Mouse (Mus musculus): ENCODE measurements at regions not wholly inside any gene's neighbourhood (a gene's known extent, or its start where the extent isn't known, plus 50 kb on each side); places are given as distances from the start of the nearest gene placed in this dataset.

- TF ChIP-seq CTCF (IDR thresholded peaks at IDR 0.05; ENCODE audit: control insufficient read depth, insufficient read depth, insufficient read length) (no peak), FOSL1 (IDR thresholded peaks at IDR 0.05; ENCODE audit: insufficient read depth, low read length, poor library complexity, severe bottlenecking) (no peak), MYOG (IDR thresholded peaks at IDR 0.05; ENCODE audit: control insufficient read depth, extremely low read depth, insufficient read length) (no peak)
Observed at GRCm38 (mm10) chr10:8042306-8042705, 86.3 kb upstream of the Tab2 start.
